Mouse (Mus musculus) midbrain, embryonic 13.5 days (tissue): ENCODE data around the gene Dgkd. TPM values are rescaled to one million over a fixed set of nuclear protein-coding genes. Genes with fewer than 3 reads are reported as not detected.

ENCODE experiments used
- ATAC-seq: fragments of 200-750 bp; cut with Nextera tagmentation; 2 replicates; pipeline ENCODE4 v1.8.0; 2017; ENCODE audit warnings: mild to moderate bottlenecking, moderate TSS enrichment, moderate library complexity
- H3K27ac ChIP-seq: fragments of 300-500 bp; sonication (generic); 2 replicates; pipeline ENCODE4 v1.5.1; 2015; ENCODE audit warnings: inconsistent platforms, mild to moderate bottlenecking, moderate library complexity
- H3K27me3 ChIP-seq: fragments of 300-500 bp; sonication (generic); 2 replicates; pipeline ENCODE4 v1.6.1; 2015; ENCODE audit warnings: mild to moderate bottlenecking, inconsistent platforms
- H3K36me3 ChIP-seq: fragments of 300-500 bp; sonication (generic); 2 replicates; pipeline ENCODE4 v1.6.1; 2015; ENCODE audit warnings: mild to moderate bottlenecking, inconsistent platforms
- H3K4me1 ChIP-seq: fragments of 300-500 bp; sonication (generic); replicated peaks from 2 replicates; pipeline ENCODE4 v1.6.1; 2015; ENCODE audit warnings: inconsistent platforms
- H3K4me2 ChIP-seq: fragments of 300-500 bp; sonication (generic); replicated peaks from 2 replicates; pipeline ENCODE4 v1.6.1; 2015; ENCODE audit warnings: moderate library complexity, mild to moderate bottlenecking, inconsistent platforms
- H3K4me3 ChIP-seq: fragments of 300-500 bp; sonication (generic); replicated peaks from 2 replicates; pipeline ENCODE4 v1.5.1; 2015; ENCODE audit warnings: mild to moderate bottlenecking, inconsistent platforms
- H3K9ac ChIP-seq: fragments of 300-500 bp; sonication (generic); replicated peaks from 2 replicates; pipeline ENCODE4 v1.6.1; 2015; ENCODE audit warnings: mild to moderate bottlenecking, inconsistent platforms
- H3K9me3 ChIP-seq: fragments of 300-500 bp; sonication (generic); 2 replicates; pipeline ENCODE4 v1.6.1; 2016; ENCODE audit warnings: mild to moderate bottlenecking, inconsistent platforms
- WGBS: fragments of 180-500 bp; shearing (Covaris S2); methylation state at CpG from one replicate; pipeline ENCODE4 v1.1.7; 2015; 5-methylcytosine and 5-hydroxymethylcytosine counted together
- polyA plus RNA-seq: library from polyadenylated mRNA; unstranded; fragments of >200 nt; fragmentation: Nextera tagmentation; extraction: Ambion mirVana; gene quantifications from 2 replicates; pipeline ENCODE4 v1.2.1, GENCODE M21; 2015

The Dgkd gene
- polyA plus RNA-seq, 1 experiment from 2014 or later, result 43.7 TPM

DNA sequence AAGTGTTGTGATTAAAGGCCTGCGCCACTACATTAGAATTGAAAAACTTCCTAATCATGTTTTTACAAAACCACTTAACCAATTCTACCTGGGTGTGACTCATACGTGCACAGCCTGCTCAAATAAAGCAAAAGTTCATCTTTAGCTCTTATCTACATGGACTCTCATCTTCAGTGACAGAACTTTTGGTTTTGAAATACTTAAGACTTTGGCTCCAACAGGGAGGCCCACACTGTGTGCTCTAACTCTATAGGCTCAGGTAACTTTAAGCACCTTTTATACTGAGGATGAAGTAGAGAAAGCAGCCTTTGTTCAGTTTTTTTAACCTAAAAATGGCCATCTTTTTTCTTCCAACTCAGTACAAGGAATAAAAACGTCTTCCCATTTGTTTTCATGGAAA lies 100.0 kb downstream of the Dgkd start:
- Histone ChIP-seq H3K4me1 (no peaks in the 10 kb centered on the region), H3K27me3 (no peaks in the 10 kb centered on the region), H3K9ac (no peak overlapping the region), H3K4me3 (no peak overlapping the region), H3K27ac (no peak overlapping the region), H3K4me2 (no peak overlapping the region), H3K36me3 (peaks cover 92% of the 10 kb centered on the region), H3K9me3 (no peaks in the 10 kb centered on the region)
- WGBS, result 79% methylated on average over 3 of the region's 3 CpGs
- no peak for ATAC-seq

DNA sequence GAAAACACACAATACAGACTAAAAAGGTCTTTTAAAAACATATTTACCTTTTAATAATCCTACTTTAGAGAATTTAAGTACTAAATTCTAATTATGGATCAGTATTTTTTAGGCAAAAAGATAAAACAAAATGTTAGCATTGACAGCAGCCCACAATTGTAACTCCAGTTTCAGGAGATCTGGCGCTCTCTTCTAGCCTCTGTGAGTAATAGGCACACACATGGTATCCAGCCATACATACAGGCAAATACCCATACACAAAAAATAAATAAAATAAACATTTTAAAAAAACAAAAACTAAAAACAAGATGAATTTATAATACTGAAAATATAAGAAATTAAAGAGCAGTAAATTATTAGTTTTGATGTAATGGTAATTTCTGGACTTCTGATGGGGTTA lies 105.8 kb downstream of the Dgkd start:
- Histone ChIP-seq H3K27me3 (no peaks in the 10 kb centered on the region), H3K4me1 (no peaks in the 10 kb centered on the region), H3K4me2 (no peak overlapping the region), H3K9ac (no peak overlapping the region), H3K4me3 (no peak overlapping the region), H3K27ac (no peak overlapping the region), H3K9me3 (no peaks in the 10 kb centered on the region), H3K36me3 (peaks cover 70% of the 10 kb centered on the region)
- 98% methylated on average over 1 of the region's 1 CpGs for WGBS
- ATAC-seq, result no peak

DNA sequence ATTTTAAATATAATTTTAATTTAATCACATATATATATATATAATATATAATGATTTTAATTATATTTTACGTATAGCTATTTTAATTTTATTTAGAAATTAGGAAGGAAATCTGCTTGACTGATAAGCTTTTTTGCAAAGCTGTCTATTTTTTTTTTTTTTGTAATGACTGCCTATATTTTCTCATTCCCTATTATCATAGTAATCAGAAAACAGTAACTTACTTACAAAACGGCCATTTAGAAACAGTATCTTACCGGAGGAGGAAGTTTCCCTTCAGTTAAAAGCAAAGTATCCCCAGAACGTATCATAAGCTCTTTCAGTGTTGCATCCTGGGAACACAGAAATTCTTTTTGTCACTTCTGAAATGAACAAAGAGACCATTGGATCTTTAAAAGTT lies 106.4 kb downstream of the Dgkd start:
- no peak for ATAC-seq
- H3K27me3 ChIP-seq, result no peaks in the 10 kb centered on the region
- H3K9ac ChIP-seq, result no peak overlapping the region
- 78% methylated on average over 4 of the region's 4 CpGs for WGBS
- H3K4me1 ChIP-seq, result no peaks in the 10 kb centered on the region
- no peak overlapping the region for H3K27ac ChIP-seq
- peaks cover 70% of the 10 kb centered on the region for H3K36me3 ChIP-seq
- H3K9me3 ChIP-seq, result no peaks in the 10 kb centered on the region
- H3K4me3 ChIP-seq, result no peak overlapping the region
- no peak overlapping the region for H3K4me2 ChIP-seq

DNA sequence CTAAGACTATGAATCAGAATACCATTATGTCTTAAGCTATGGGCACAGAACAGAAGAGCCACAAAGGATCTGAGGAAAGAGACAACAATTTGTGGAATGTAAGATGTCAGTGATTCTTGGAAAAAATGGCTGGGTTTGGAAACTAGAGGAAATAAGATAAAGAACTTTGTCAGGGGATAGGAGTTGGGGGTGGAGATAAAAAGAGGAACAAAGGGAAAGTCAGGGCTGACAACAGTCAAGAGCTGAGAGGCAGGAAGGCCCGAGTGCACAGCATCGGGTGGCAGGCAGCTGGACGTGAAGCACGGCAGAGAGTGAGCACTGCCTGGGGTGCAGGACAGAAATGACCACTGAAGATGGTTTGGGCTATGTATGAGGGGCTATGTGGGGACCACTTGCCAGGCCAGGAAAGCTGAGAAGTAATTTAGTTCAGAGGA lies 106.9 kb downstream of the Dgkd start:
- Histone ChIP-seq H3K9ac (no peak overlapping the region), H3K9me3 (no peaks in the 10 kb centered on the region), H3K27me3 (no peaks in the 10 kb centered on the region), H3K36me3 (peaks cover 69% of the 10 kb centered on the region), H3K4me3 (no peak overlapping the region), H3K27ac (no peak overlapping the region), H3K4me1 (no peaks in the 10 kb centered on the region), H3K4me2 (no peak overlapping the region)
- no peak for ATAC-seq
- WGBS, result 25% methylated on average over 4 of the region's 4 CpGs

DNA sequence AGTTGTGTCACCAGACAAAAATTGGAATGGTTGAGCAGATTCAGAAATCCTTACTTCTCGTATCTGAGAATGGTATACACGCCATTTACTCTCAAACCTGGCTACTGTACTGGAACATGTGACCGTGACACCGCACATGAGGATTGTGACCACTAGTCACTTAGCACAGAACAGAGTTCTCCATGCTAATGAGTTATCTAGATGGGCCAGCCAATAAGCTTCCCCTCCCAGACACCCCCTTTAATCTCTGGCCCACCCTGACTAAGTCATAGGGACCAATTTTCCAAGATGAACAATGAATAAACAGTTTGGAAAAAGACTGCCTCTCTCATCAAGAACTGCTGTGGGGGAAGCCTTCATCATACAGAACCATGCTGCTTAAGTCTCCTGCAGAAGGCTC lies 107.7 kb downstream of the Dgkd start:
- 92% methylated on average over 4 of the region's 4 CpGs for WGBS
- Histone ChIP-seq H3K4me3 (no peak overlapping the region), H3K4me1 (no peaks in the 10 kb centered on the region), H3K27me3 (no peaks in the 10 kb centered on the region), H3K9me3 (no peaks in the 10 kb centered on the region), H3K27ac (no peak overlapping the region), H3K9ac (no peak overlapping the region), H3K4me2 (no peak overlapping the region), H3K36me3 (peaks cover 66% of the 10 kb centered on the region)
- no peak for ATAC-seq

DNA sequence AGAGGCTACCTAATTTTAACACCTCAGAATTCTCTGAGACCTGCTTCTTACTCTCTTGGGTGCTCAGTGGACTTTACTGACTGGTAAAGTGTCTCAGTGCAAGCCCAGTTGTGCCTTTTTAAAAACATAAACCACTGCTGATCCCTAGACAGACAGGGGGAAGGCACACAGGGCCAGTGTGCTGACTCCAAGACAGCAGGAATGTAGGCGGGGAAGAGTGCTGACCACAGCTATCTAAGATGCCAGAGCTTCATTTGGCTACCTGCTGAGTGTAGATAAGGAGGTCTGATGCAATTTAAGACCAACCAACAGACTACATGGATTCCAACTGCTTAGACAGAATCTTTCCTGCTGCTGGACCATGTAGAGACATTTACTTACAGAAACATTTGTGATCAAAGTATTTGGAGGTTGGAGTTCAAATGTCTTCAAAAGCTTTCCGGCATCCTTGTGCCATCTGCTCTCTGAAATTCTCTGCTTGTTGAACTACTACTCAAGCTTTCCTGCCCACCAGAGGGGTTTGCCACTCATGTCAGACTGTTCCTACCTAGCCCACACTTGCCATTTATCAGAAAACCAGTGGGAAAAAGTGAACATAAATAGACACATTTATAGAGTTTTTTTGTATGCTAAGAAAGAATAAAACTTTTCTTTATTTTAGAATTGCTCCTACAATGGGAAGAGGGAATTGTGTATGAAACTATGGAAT lies 108.5 kb downstream of the Dgkd start:
- H3K9me3 ChIP-seq, result no peaks in the 10 kb centered on the region
- peaks cover 64% of the 10 kb centered on the region for H3K36me3 ChIP-seq
- no peak overlapping the region for H3K27ac ChIP-seq
- H3K4me1 ChIP-seq, result no peaks in the 10 kb centered on the region
- no peak overlapping the region for H3K9ac ChIP-seq
- H3K27me3 ChIP-seq, result no peaks in the 10 kb centered on the region
- 82% methylated on average over 2 of the region's 2 CpGs for WGBS
- no peak for ATAC-seq
- no peak overlapping the region for H3K4me3 ChIP-seq
- H3K4me2 ChIP-seq, result no peak overlapping the region

DNA sequence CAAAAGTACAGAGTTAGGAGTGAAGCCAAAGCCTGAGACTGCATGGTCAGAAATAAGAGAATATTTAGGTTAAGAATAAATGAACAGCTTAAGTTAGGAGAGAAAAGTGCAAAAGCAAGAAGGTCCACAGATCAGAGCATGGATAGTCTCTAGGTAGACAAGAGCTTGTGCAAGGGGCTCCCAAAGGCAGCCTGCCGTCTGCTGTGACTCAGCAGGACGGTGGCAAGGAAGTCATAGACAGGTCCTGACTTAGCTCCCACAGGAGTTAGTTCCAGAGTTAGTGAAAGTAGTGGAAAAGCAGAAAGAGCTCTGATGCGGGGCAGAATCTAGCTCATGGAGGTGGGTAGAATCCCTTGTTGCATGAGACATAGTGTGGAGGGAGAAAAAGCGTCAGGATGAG lies 117.3 kb downstream of the Dgkd start:
- no peak overlapping the region for H3K4me2 ChIP-seq
- WGBS, result 94% methylated on average over 4 of the region's 4 CpGs
- H3K27ac ChIP-seq, result no peak overlapping the region
- H3K27me3 ChIP-seq, result 0 out of 2 replicates have a peak, but pooled peaks cover 5% of the 10 kb centered on the region
- no peaks in the 10 kb centered on the region for H3K9me3 ChIP-seq
- H3K4me1 ChIP-seq, result peaks cover 6% of the 10 kb centered on the region; the same call in 1 of the 2 replicates
- H3K9ac ChIP-seq, result no peak overlapping the region
- peaks cover 55% of the 10 kb centered on the region for H3K36me3 ChIP-seq
- no peak overlapping the region for H3K4me3 ChIP-seq
- ATAC-seq, result no peak

DNA sequence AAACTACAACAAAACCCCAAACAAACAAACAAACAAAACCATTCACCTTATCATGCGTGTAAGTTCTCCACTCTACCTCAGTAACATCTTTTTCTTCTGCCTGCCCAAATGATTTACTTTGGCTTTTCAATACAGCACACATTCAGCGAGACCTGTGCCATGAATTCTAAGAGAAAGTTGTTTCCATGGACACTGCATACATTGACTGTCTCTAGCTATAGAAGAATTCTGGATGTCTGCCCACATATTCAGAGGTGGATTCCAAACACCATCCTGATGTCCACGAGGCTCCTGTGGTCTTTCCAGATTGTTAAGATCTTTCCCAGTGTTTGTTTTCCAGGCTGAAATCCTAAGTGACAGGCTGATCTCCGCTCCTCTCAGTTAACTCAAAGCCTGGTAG lies 129.2 kb downstream of the Dgkd start:
- Histone ChIP-seq H3K9ac (no peak overlapping the region), H3K36me3 (peaks cover 72% of the 10 kb centered on the region)
- 77% methylated on average over 4 of the region's 4 CpGs for WGBS

DNA sequence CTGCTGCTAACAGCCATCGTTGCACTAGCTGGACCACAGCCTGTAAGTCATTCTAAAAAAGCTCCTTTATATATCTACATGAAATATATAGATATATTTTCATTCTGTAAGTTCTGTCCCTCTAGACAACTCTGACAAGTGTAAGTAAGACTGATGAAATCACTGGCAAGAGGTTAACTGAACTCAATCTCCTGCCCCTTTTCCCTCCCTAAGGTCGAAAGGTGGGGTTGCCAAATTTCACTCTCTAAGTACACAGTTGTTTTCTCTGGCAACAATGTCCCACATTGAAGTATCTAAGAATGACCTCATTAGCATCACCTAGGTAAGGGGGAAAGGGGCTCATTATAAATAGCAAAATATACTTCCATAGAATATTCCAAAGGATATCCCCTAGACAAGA lies 139.6 kb downstream of the Dgkd start:
- 96% methylated on average over 2 of the region's 2 CpGs for WGBS
- H3K27ac ChIP-seq, result no peak overlapping the region

More for the DNA sequence above, 129.2 kb downstream of the Dgkd start:
- ATAC-seq, result no peak
- H3K27ac ChIP-seq, result no peak overlapping the region
- H3K4me2 ChIP-seq, result no peak overlapping the region
- H3K4me3 ChIP-seq, result no peak overlapping the region
- no peaks in the 10 kb centered on the region for H3K4me1 ChIP-seq
- H3K9me3 ChIP-seq, result no peaks in the 10 kb centered on the region
- H3K27me3 ChIP-seq, result 0 out of 2 replicates have a peak, but pooled peaks cover 2% of the 10 kb centered on the region

More for the DNA sequence above, 139.6 kb downstream of the Dgkd start:
- no peaks in the 10 kb centered on the region for H3K9me3 ChIP-seq
- no peak overlapping the region for H3K4me2 ChIP-seq
- H3K9ac ChIP-seq, result no peak overlapping the region
- no peak for ATAC-seq
- H3K4me1 ChIP-seq, result no peaks in the 10 kb centered on the region
- no peaks in the 10 kb centered on the region for H3K27me3 ChIP-seq
- H3K4me3 ChIP-seq, result no peak overlapping the region
- peaks cover 76% of the 10 kb centered on the region for H3K36me3 ChIP-seq

Other genes starting within 250 kb of the Dgkd start
- 1.9 and 2.5 TPM in 2 replicates for gene Inpp5d, start 233.0 kb upstream of the Dgkd start, polyA plus RNA-seq
- 57.6 and 62.4 TPM in 2 replicates for gene Atg16l1, start 97.4 kb upstream of the Dgkd start, polyA plus RNA-seq
- 2.5 and 3.2 TPM in 2 replicates for gene Sag, start 49.6 kb upstream of the Dgkd start, polyA plus RNA-seq
- 27.3 and 28.4 TPM in 2 replicates for gene Usp40, start 155.3 kb downstream of the Dgkd start, polyA plus RNA-seq
- gene Ugt1a10, start 202.1 kb downstream of the Dgkd start, polyA plus RNA-seq, result not detected in 2 replicates
- gene Ugt1a9, start 217.5 kb downstream of the Dgkd start, polyA plus RNA-seq, result not detected in 2 replicates
- not detected in 2 replicates for gene Ugt1a8, start 234.5 kb downstream of the Dgkd start, polyA plus RNA-seq
- gene Ugt1a7c, start 241.8 kb downstream of the Dgkd start, polyA plus RNA-seq, result 0.86 and 0.88 TPM in 2 replicates
- 0.09 and 0.20 TPM in 2 replicates for gene Ugt1a6b, start 250.0 kb downstream of the Dgkd start, polyA plus RNA-seq